Mouse (Mus musculus) heart, adult 8-10 months (tissue): ENCODE data around the gene Bst2. TPM values are rescaled to one million over a fixed set of nuclear protein-coding genes. Genes with fewer than 3 reads are reported as not detected.
A peak's percentile ranks its signal among the peaks of the same experiment; 100 is the strongest.

ENCODE experiments used
- DNase-seq: peaks from one replicate; pipeline ENCODE4 v3.0.0; 2022; ENCODE audit warnings: low spot score
- total RNA-seq, 4 experiments: library from RNA; stranded (reverse); gene quantifications; 2 replicates each; pipeline ENCODE4 v1.2.4; 2022

Bst2 gene
- total RNA-seq, 4 experiments from 2014 or later: 13.5 to 18.7 (median 14.2) TPM

GRCm38 (mm10) chr8:71485142-71486135 is 51.8 kb downstream of the Bst2 start, which contains the start of gene Ano8:
Ano8 (minus strand) TSS chr8:71485963.
- DNase-seq: peak; percentile 84

- no peak for DNase-seq
Observed at GRCm38 (mm10) chr8:71484736-71485135, 52.5 kb downstream of the Bst2 start.

Other genes starting within 250 kb of the Bst2 start
- 100 to 1,000 TPM; 176 to 184 (median 181) TPM for gene Use1, start 170.6 kb downstream of the Bst2 start, total RNA-seq
- 10 to 100 TPM; 11.2 to 15.0 (median 13.9) TPM for gene Ocel1, start 166.2 kb downstream of the Bst2 start, total RNA-seq
- 10 to 100 TPM; 44.3 to 52.2 (median 46.2) TPM for gene Nr2f6, start 155.5 kb downstream of the Bst2 start, total RNA-seq
- gene Ushbp1, start 141.7 kb downstream of the Bst2 start, total RNA-seq: 10 to 100 TPM; 20.8 to 33.7 (median 22.0) TPM
- gene Babam1, start 140.6 kb downstream of the Bst2 start, total RNA-seq: 10 to 100 TPM; 70.0 to 72.7 (median 71.3) TPM
- gene Ankle1, start 131.4 kb downstream of the Bst2 start, total RNA-seq: under 1 TPM in 1 of 4 experiments, not detected in 3; 0.11 TPM
- gene Abhd8, start 73.8 kb downstream of the Bst2 start, total RNA-seq: 10 to 100 TPM; 21.4 to 29.6 (median 24.8) TPM
- gene Mrpl34, start 72.5 kb downstream of the Bst2 start, total RNA-seq: 100 to 1,000 TPM; 114 to 128 (median 119) TPM
- gene Dda1, start 68.3 kb downstream of the Bst2 start, total RNA-seq: 10 to 100 TPM; 31.0 to 37.7 (median 33.8) TPM
- gene Ano8, start 51.5 kb downstream of the Bst2 start, total RNA-seq: 10 to 100 TPM; 14.1 to 17.3 (median 16.1) TPM
- 10 to 100 TPM; 17.5 to 22.2 (median 19.0) TPM for gene Gtpbp3, start 49.4 kb downstream of the Bst2 start, total RNA-seq
- gene Plvap, start 25.7 kb downstream of the Bst2 start, total RNA-seq: 10 to 100 TPM; 23.8 to 29.1 (median 27.0) TPM
- gene Ccdc194, start 11.7 kb downstream of the Bst2 start, total RNA-seq: not detected
- 10 to 100 TPM; 28.8 to 31.5 (median 29.1) TPM for gene Mvb12a, start 5.5 kb upstream of the Bst2 start, total RNA-seq
- gene Tmem221, start 21.4 kb upstream of the Bst2 start, total RNA-seq: under 1 TPM in 2 of 4 experiments, not detected in 2; 0.16 to 0.25 TPM
- gene Nxnl1, start 29.1 kb upstream of the Bst2 start, total RNA-seq: under 1 TPM in 2 of 4 experiments, not detected in 2; 0.14 to 0.19 TPM
- 100 to 1,000 TPM; 192 to 237 (median 204) TPM for gene Slc27a1, start 31.4 kb upstream of the Bst2 start, total RNA-seq
- gene Pgls, start 54.7 kb upstream of the Bst2 start, total RNA-seq: 10 to 100 TPM; 57.7 to 65.1 (median 62.6) TPM
- 1 to 10 TPM; 1.1 to 1.4 (median 1.2) TPM for gene Fam129c, start 60.2 kb upstream of the Bst2 start, total RNA-seq
- gene Colgalt1, start 73.5 kb upstream of the Bst2 start, total RNA-seq: 10 to 100 TPM; 38.4 to 41.5 (median 39.9) TPM
- 1 to 10 TPM in 1 of 4 experiments, under 1 TPM in 3; 0.49 to 1.4 (median 0.57) TPM for gene Unc13a, start 134.3 kb upstream of the Bst2 start, total RNA-seq
- gene Jak3, start 138.8 kb upstream of the Bst2 start, total RNA-seq: 10 to 100 TPM in 1 of 4 experiments, 1 to 10 TPM in 3; 6.4 to 10.3 (median 7.6) TPM
- gene Insl3, start 151.8 kb upstream of the Bst2 start, total RNA-seq: 1 to 10 TPM; 2.2 to 4.6 (median 2.5) TPM
- 1 to 10 TPM; 4.0 to 6.9 (median 5.3) TPM for gene B3gnt3, start 164.3 kb upstream of the Bst2 start, total RNA-seq
- 1 to 10 TPM in 1 of 4 experiments, under 1 TPM in 3; 0.14 to 1.5 (median 0.68) TPM for gene Fcho1, start 188.3 kb upstream of the Bst2 start, total RNA-seq